ENCODE assay signal across 30 mouse cellular contexts in the genomic region with DNA sequence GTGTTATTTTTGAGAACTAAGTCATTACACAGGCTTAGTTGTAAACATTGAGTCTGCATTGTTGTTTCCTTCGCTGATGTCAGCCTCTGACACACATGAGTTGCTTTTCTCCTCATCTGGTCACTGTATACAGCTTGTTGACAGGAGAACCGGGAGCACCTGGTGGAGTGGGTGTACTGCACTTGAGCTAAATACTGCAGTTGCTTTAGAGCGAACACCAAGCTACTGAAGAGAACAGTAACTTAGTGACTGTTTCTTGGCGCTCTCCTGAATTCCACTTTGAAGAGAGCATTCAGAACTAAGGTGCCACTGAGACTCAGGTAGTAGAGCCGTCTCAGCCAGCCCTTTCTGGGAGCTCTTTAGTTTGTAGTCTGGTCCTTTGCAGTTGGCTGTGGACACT.
A peak's percentile ranks its signal among the peaks of the same experiment; 100 is the strongest.
DNase-seq lines count a peak whose midpoint lies in the region; ATAC-seq and TF ChIP-seq lines count a peak whose summit lies in the region.
"Had no signal": no experiment of that assay in that cellular context is flagged by ENCODE, and none has a peak within 500 bp of the region (broad histone marks: within the 10 kb centered on the region; RNA-seq: fewer than 3 reads in every experiment).

No protein-coding gene starts in this region.

- TF ChIP-seq CTCF in heart, postnatal 0 days (IDR thresholded peaks at IDR 0.05; ENCODE audit: low read depth): no peak

- no peak overlapping the region for H3K4me3 ChIP-seq in heart, postnatal 0 days (ENCODE audit: low read depth, low read length)
- H3K4me3 ChIP-seq: embryonic facial prominence, embryonic 10.5 days; embryonic facial prominence, embryonic 13.5 days; erythroblast, embryonic 14.5 days; forebrain, embryonic 13.5 days; heart, adult 2 months; hindbrain, embryonic 10.5 days; hindbrain, embryonic 13.5 days had no signal

- peaks cover 34% of the 10 kb centered on the region for H3K36me3 ChIP-seq in heart, postnatal 0 days (replicated peaks; ENCODE audit: control insufficient read depth, insufficient read depth, low read length)

- TF ChIP-seq EP300 in heart, postnatal 0 days (IDR thresholded peaks at IDR 0.05; ENCODE audit: low read depth): no peak

- no peaks in the 10 kb centered on the region for H3K9me3 ChIP-seq in heart, postnatal 0 days (replicated peaks; ENCODE audit: control insufficient read depth, low read length)
- H3K9me3 ChIP-seq: embryonic facial prominence, embryonic 10.5 days; embryonic facial prominence, embryonic 13.5 days; forebrain, embryonic 13.5 days; hindbrain, embryonic 10.5 days; hindbrain, embryonic 13.5 days had no signal

- no peak; the same call in 1 of the 2 replicates for ATAC-seq in heart, postnatal 0 days (ENCODE audit: insufficient read depth, low read depth)
- ATAC-seq: CD4-positive, CD25-positive, alpha-beta regulatory T cell, adult 4 months; forebrain, embryonic 13.5 days; forebrain, embryonic 16.5 days; hindbrain, embryonic 16.5 days had no signal

- WGBS in heart, postnatal 0 days: 55% methylated on average over 5 of the region's 5 CpGs

- H3K4me1 ChIP-seq in heart, postnatal 0 days (ENCODE audit: control insufficient read depth, insufficient read depth): no peaks in the 10 kb centered on the region
- H3K4me1 ChIP-seq: embryonic facial prominence, embryonic 10.5 days; embryonic facial prominence, embryonic 13.5 days; forebrain, embryonic 13.5 days; hindbrain, embryonic 10.5 days; hindbrain, embryonic 13.5 days had no signal

- H3K27ac ChIP-seq in heart, postnatal 0 days (ENCODE audit: low read depth): no peak overlapping the region
- H3K27ac ChIP-seq: embryonic facial prominence, embryonic 10.5 days; embryonic facial prominence, embryonic 13.5 days; forebrain, embryonic 13.5 days; heart, adult 2 months; hindbrain, embryonic 10.5 days; hindbrain, embryonic 13.5 days had no signal

- intact Hi-C loops in left cerebral cortex, postnatal 25 days (cut with DNase I): no loop called here
- intact Hi-C loops in left cerebral cortex, postnatal 4 days (cut with DNase I): no loop called here

- H3K9ac ChIP-seq in heart, postnatal 0 days (replicated peaks; ENCODE audit: low read depth, low read length): no peak overlapping the region
- H3K9ac ChIP-seq: embryonic facial prominence, embryonic 13.5 days; forebrain, embryonic 13.5 days; hindbrain, embryonic 13.5 days had no signal

- no peak overlapping the region for H3K4me2 ChIP-seq in heart, postnatal 0 days (ENCODE audit: low read depth, low read length)
- H3K4me2 ChIP-seq: embryonic facial prominence, embryonic 13.5 days; forebrain, embryonic 13.5 days; heart, embryonic 11.5 days; hindbrain, embryonic 13.5 days had no signal

- peak; percentile 37 for DNase-seq in heart, postnatal 0 days (ENCODE audit: low spot score)
- DNase-seq in heart, adult 9 months (ENCODE audit: low spot score in 2 of 2): no peak
- peak; percentile 6 to 14 for DNase-seq in left cerebral cortex, postnatal 25 days (ENCODE audit: low spot score in 2 of 2)
- no peak for DNase-seq in left cerebral cortex, postnatal 4 days
- DNase-seq in right cerebral cortex, adult 2 months (ENCODE audit: low spot score in 2 of 2): peak; percentile 20 to 32
- no peak for DNase-seq in right cerebral cortex, postnatal 36 days (ENCODE audit: low spot score in 2 of 2)
- peak; percentile 6 for DNase-seq in telencephalon, adult 2 months (ENCODE audit: low read depth, low spot score)
- no peak for DNase-seq in spleen, adult 18-20 months
- DNase-seq: adrenal gland, adult 2 months; adrenal gland, postnatal 14 days; cerebellum, adult 11-12 months; cerebellum, adult 8-10 months; cerebellum, postnatal 10 days; cerebellum, postnatal 36 days; embryo, embryonic 11 days; gastrocnemius, postnatal 10 days; gastrocnemius, postnatal 36 days; heart, adult 2 months; heart, postnatal 10 days; heart, postnatal 36 days had no signal

- no peaks in the 10 kb centered on the region for H3K27me3 ChIP-seq in heart, postnatal 0 days (ENCODE audit: control insufficient read depth, insufficient read depth, low read length)
- H3K27me3 ChIP-seq: embryonic facial prominence, embryonic 13.5 days; forebrain, embryonic 13.5 days; hindbrain, embryonic 13.5 days had no signal

Comparison
In these comparisons a context has a peak if more than half of its experiments do, and no peak if none do; other contexts are left out.
1. DNase-seq: peak in heart, postnatal 0 days (single experiment), left cerebral cortex, postnatal 25 days (2 of 2), right cerebral cortex, adult 2 months (2 of 2) and telencephalon, adult 2 months (single experiment); none in heart, adult 9 months (0 of 2), left cerebral cortex, postnatal 4 days (single experiment), right cerebral cortex, postnatal 36 days (0 of 2) and spleen, adult 18-20 months (0 of 2).